Mouse (Mus musculus) olfactory bulb, adult 2 months (tissue): ENCODE measurements around the gene Map7d3.

ENCODE experiments used
- CTCF ChIP-seq: fragments of 200-500 bp; IDR thresholded peaks from 2 replicates; pipeline ENCODE4 v1.5.1; 2012; ENCODE audit warnings: low read depth, mild to moderate bottlenecking, low read length, moderate library complexity; ENCODE audit not compliant: insufficient read depth
- POLR2A ChIP-seq: fragments of 200-500 bp; IDR thresholded peaks from 2 replicates; pipeline ENCODE4 v1.6.1; 2012; ENCODE audit warnings: mild to moderate bottlenecking, low read depth, low read length, moderate library complexity; ENCODE audit not compliant: insufficient read depth

GRCm38 (mm10) chrX:56827492-56827891 is 5.4 kb upstream of the Map7d3 start:
- no peak for TF ChIP-seq CTCF
- TF ChIP-seq POLR2A, result no peak
